In genomic region chr12:39997651-39998050, GRCm38 (mm10) we compare ENCODE assay signal across 12 mouse cellular contexts.
"Had no signal": no experiment of that assay in that cellular context is flagged by ENCODE, and none has a peak within 500 bp of the region (broad histone marks: within the 10 kb centered on the region; RNA-seq: fewer than 3 reads in every experiment).

No protein-coding gene starts in this region.

- H3K27ac ChIP-seq: layer of hippocampus, adult 2 months; left cerebral cortex, adult 2 months; liver, embryonic 14.5 days; macrophage had no signal

- H3K9me3 ChIP-seq: midbrain, embryonic 13.5 days had no signal

- ATAC-seq: liver, postnatal 0 days had no signal

- DNase-seq: layer of hippocampus, adult 9-11 months; layer of hippocampus, postnatal 36 days; liver, postnatal 0 days; thymus, adult 2 months; thymus, postnatal 14 days; thymus, postnatal 4 days had no signal

- H3K4me3 ChIP-seq: layer of hippocampus, adult 2 months; left cerebral cortex, adult 2 months; midbrain, embryonic 13.5 days had no signal

- H3K36me3 ChIP-seq: midbrain, embryonic 13.5 days had no signal

- H3K9ac ChIP-seq: liver, embryonic 14.5 days; liver, postnatal 0 days; lung, embryonic 14.5 days; midbrain, embryonic 13.5 days had no signal
